Mouse (Mus musculus) forebrain, embryonic 16.5 days (tissue): ENCODE results near the gene 4833439L19Rik. TPM values are rescaled to one million over a fixed set of nuclear protein-coding genes. Genes with fewer than 3 reads are reported as not detected.

Experiments
- ATAC-seq: fragments of 200-750 bp; cut with Nextera tagmentation; 2 replicates; pipeline ENCODE4 v1.8.0; 2017; ENCODE audit warnings: mild to moderate bottlenecking, moderate library complexity
- H3K27ac ChIP-seq: fragments of 300-500 bp; sonication (generic); 2 replicates; pipeline ENCODE4 v1.5.1; 2014; ENCODE audit warnings: low read length, control low read depth
- H3K27me3 ChIP-seq: fragments of 300-500 bp; sonication (generic); replicated peaks from 2 replicates; pipeline ENCODE4 v1.6.1; 2014; ENCODE audit warnings: low read length; ENCODE audit not compliant: control insufficient read depth, insufficient read depth
- H3K36me3 ChIP-seq: fragments of 300-500 bp; sonication (generic); 2 replicates; pipeline ENCODE4 v1.6.1; 2014; ENCODE audit not compliant: control insufficient read depth, insufficient read depth
- H3K4me1 ChIP-seq: fragments of 300-500 bp; sonication (generic); replicated peaks from 2 replicates; pipeline ENCODE4 v1.6.1; 2014; ENCODE audit warnings: low read length; ENCODE audit not compliant: control insufficient read depth, insufficient read depth
- H3K4me2 ChIP-seq: fragments of 300-500 bp; sonication (generic); 2 replicates; pipeline ENCODE4 v1.6.1; 2014; ENCODE audit warnings: mild to moderate bottlenecking, low read length, control low read depth
- H3K4me3 ChIP-seq: fragments of 300-500 bp; sonication (generic); replicated peaks from 2 replicates; pipeline ENCODE4 v1.5.1; 2014; ENCODE audit warnings: mild to moderate bottlenecking, low read length, control low read depth
- H3K9ac ChIP-seq: fragments of 300-500 bp; sonication (generic); replicated peaks from 2 replicates; pipeline ENCODE4 v1.6.1; 2014; ENCODE audit warnings: low read depth, low read length, control low read depth
- H3K9me3 ChIP-seq: fragments of 300-500 bp; sonication (generic); 2 replicates; pipeline ENCODE4 v1.6.1; 2016; ENCODE audit warnings: low read length; ENCODE audit not compliant: control insufficient read depth
- WGBS: fragments of 180-500 bp; shearing (Covaris S2); extraction: QIAGEN DNeasy Blood & Tissue Kit; methylation state at CpG from one replicate; pipeline ENCODE4 v1.1.7; 2014; 5-methylcytosine and 5-hydroxymethylcytosine counted together
- polyA plus RNA-seq: library from polyadenylated mRNA; unstranded; fragments of >200 nt; fragmentation: Nextera tagmentation; extraction: Ambion mirVana; gene quantifications from 2 replicates; pipeline ENCODE4 v1.2.1, GENCODE M21; 2015

Gene 4833439L19Rik
- polyA plus RNA-seq, 1 experiment from 2014 or later, result 310 TPM

GRCm38 (mm10) chr13:54604221-54604620 lies 39.0 kb upstream of the 4833439L19Rik start:
- Histone ChIP-seq H3K36me3 (no peaks in the 10 kb centered on the region; the same call in none of the 2 replicates), H3K9ac (no peak overlapping the region), H3K27ac (no peak overlapping the region), H3K9me3 (no peaks in the 10 kb centered on the region), H3K4me2 (no peak overlapping the region), H3K4me1 (peaks cover 10% of the 10 kb centered on the region), H3K27me3 (no peaks in the 10 kb centered on the region), H3K4me3 (no peak overlapping the region)
- no peak for ATAC-seq
- 39% methylated on average over 4 of the region's 4 CpGs for WGBS

GRCm38 (mm10) chr13:54603501-54603900 lies 38.3 kb upstream of the 4833439L19Rik start:
- Histone ChIP-seq H3K9ac (no peak overlapping the region), H3K4me1 (peaks cover 3% of the 10 kb centered on the region), H3K36me3 (no peaks in the 10 kb centered on the region; the same call in none of the 2 replicates), H3K27me3 (no peaks in the 10 kb centered on the region), H3K9me3 (no peaks in the 10 kb centered on the region), H3K4me3 (no peak overlapping the region), H3K27ac (no peak overlapping the region), H3K4me2 (no peak overlapping the region)
- ATAC-seq, result no peak

GRCm38 (mm10) chr13:54602639-54603111 lies 37.4 kb upstream of the 4833439L19Rik start:
- no peak overlapping the region for H3K4me3 ChIP-seq
- H3K4me1 ChIP-seq, result no peaks in the 10 kb centered on the region
- H3K9ac ChIP-seq, result no peak overlapping the region
- ATAC-seq, result no peak
- WGBS, result 63% methylated on average over 3 of the region's 3 CpGs
- no peak overlapping the region for H3K27ac ChIP-seq
- no peaks in the 10 kb centered on the region; the same call in none of the 2 replicates for H3K36me3 ChIP-seq
- H3K27me3 ChIP-seq, result no peaks in the 10 kb centered on the region
- H3K4me2 ChIP-seq, result no peak overlapping the region
- H3K9me3 ChIP-seq, result no peaks in the 10 kb centered on the region

DNA sequence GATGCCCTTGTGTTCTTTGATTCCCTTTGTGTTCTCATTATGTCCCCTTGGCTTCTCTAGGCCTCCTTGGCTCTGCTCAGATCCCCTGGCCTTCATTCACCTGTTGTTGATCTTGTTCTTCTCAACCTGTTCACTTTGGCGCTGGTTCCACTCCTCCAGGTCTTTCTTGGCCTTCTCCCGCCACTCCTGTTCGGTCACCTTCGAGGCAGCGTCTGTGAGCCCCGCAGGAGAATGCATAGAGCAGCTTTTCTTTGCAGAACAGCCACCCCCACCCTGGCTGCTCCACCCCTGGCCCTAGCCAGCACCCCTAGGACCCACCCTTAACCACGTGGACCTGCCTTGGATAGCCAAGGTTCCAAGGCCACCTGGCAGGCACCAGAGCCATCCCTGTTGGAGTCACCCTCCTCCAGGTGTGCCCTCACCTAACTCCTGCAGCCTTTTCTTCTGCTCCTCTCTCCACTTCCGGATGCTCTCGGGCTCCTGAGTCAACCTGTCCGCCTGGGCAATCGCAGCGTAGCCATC lies 33.4 kb upstream of the 4833439L19Rik start:
- Histone ChIP-seq H3K27ac (no peak overlapping the region), H3K9me3 (no peaks in the 10 kb centered on the region), H3K9ac (no peak overlapping the region), H3K4me1 (0 out of 2 replicates have a peak, but pooled peaks cover 3% of the 10 kb centered on the region), H3K4me2 (no peak overlapping the region), H3K27me3 (no peaks in the 10 kb centered on the region), H3K4me3 (no peak overlapping the region), H3K36me3 (no peaks in the 10 kb centered on the region; the same call in 1 of the 2 replicates)
- ATAC-seq, result no peak
- WGBS, result 94% methylated on average over 12 of the region's 12 CpGs

DNA sequence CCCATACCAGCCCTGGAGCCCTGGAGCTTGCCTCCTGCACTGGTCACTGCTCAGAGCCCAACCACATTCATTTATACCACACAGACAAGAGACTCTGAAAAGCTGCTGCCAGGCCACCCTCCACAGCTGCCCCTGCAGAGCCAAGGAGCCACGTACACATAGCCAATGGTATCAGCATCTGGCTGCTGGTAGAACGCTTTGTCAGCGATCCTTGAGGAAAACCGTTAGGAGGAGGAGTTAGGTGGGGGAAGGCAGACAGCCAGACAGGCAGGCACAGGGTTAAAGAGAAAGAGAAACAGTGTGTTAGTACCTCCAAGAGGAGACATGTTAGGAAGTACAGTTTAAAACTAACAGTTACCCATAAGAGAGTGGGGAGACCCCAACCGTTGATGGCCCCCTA lies 31.6 kb upstream of the 4833439L19Rik start:
- no peak for ATAC-seq
- Histone ChIP-seq H3K9ac (no peak overlapping the region), H3K27me3 (no peaks in the 10 kb centered on the region), H3K4me1 (peaks cover 6% of the 10 kb centered on the region), H3K4me3 (no peak overlapping the region), H3K4me2 (no peak overlapping the region), H3K36me3 (no peaks in the 10 kb centered on the region; the same call in 1 of the 2 replicates), H3K27ac (no peak overlapping the region), H3K9me3 (no peaks in the 10 kb centered on the region)
- 68% methylated on average over 5 of the region's 5 CpGs for WGBS

DNA sequence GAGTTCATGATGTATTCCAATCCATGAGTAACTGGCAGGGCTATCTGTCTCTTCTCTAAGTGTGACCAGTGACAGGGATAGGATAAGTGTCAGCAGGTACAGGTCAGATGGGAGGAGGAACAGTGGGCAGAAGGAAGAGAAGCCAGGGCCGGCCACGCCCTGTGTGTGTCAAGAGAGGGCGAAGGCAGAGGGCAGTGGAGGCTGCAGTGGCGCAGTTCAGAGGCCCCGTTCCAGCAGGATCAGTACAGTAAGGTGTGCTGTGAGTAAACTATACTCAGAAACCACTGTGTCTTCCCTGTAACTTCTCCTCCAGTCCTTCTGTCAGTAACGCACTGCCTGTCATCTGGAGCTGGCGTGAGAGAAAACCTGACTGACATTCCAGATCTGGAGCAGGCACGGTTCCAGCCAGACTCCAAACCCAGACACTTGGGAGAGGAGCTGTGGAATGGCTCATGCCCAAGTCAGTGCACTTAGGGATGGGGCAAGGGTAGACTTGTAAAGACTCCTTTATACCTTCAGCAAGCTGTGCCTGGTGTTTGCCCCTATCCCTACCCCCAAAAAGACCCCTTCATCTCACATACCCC lies 31.0 kb upstream of the 4833439L19Rik start:
- H3K9ac ChIP-seq, result no peak overlapping the region
- H3K27ac ChIP-seq, result no peak overlapping the region
- WGBS, result 76% methylated on average over 8 of the region's 8 CpGs
- H3K36me3 ChIP-seq, result no peaks in the 10 kb centered on the region
- H3K4me2 ChIP-seq, result no peak overlapping the region
- H3K9me3 ChIP-seq, result no peaks in the 10 kb centered on the region
- ATAC-seq, result no peak
- peaks cover 12% of the 10 kb centered on the region for H3K4me1 ChIP-seq
- H3K4me3 ChIP-seq, result no peak overlapping the region
- H3K27me3 ChIP-seq, result no peaks in the 10 kb centered on the region

DNA sequence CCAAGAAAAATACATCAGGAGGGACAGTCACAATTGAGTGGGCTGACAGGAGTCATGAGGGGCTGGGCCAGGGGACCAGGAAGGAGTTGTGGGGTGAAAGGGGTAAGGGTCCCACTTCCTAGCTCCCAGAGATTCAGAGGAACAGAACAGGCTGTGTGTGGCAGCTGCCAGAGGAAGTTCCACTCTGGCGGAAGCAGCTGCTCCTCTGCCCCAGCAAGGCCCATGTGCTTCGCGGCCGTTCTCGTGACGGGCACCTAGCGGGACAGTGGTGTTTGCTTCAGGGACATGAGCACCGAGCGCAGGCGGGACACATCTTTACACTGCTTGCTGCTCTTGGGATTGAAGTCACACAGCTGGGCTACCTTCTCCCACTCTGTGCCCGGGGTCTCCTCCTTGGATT lies 28.4 kb upstream of the 4833439L19Rik start:
- Histone ChIP-seq H3K9me3 (no peaks in the 10 kb centered on the region), H3K27me3 (no peaks in the 10 kb centered on the region), H3K4me2 (no peak overlapping the region), H3K27ac (no peak overlapping the region), H3K9ac (no peak overlapping the region), H3K4me1 (peaks cover 26% of the 10 kb centered on the region), H3K4me3 (no peak overlapping the region), H3K36me3 (no peaks in the 10 kb centered on the region)
- 95% methylated on average over 11 of the region's 11 CpGs for WGBS
- ATAC-seq, result no peak

DNA sequence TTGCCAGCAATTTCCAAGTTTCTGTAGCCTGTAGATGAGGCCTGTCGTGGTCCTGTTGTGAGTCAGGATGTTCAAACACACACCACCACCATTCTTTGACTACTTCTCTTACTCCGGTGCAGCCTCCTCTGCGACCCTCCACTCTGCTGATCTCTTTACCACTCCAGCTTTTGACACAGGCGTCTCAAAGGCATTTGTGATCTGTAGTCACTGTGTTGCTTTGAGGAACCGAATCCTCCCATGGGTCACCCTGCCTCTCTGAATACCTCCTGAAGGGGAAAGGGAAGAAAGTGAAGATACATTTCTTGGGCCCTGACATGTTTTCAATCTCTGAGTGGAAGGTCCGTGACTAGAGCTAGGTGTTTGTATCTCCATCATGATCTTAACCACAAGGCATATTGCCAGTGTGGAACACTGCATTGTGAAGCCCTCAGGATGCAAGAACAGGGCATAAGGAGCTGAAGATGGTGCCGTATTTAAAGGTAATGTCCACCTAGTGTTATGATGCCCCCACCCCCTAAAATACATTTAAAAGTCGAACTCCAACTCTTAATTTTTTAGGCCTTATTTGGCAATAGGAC lies 26.6 kb upstream of the 4833439L19Rik start:
- Histone ChIP-seq H3K4me3 (no peak overlapping the region), H3K9ac (no peak overlapping the region), H3K27ac (no peak overlapping the region), H3K27me3 (no peaks in the 10 kb centered on the region), H3K4me2 (no peak overlapping the region), H3K4me1 (peaks cover 28% of the 10 kb centered on the region), H3K9me3 (no peaks in the 10 kb centered on the region), H3K36me3 (no peaks in the 10 kb centered on the region)
- ATAC-seq, result no peak
- 91% methylated on average over 8 of the region's 8 CpGs for WGBS

DNA sequence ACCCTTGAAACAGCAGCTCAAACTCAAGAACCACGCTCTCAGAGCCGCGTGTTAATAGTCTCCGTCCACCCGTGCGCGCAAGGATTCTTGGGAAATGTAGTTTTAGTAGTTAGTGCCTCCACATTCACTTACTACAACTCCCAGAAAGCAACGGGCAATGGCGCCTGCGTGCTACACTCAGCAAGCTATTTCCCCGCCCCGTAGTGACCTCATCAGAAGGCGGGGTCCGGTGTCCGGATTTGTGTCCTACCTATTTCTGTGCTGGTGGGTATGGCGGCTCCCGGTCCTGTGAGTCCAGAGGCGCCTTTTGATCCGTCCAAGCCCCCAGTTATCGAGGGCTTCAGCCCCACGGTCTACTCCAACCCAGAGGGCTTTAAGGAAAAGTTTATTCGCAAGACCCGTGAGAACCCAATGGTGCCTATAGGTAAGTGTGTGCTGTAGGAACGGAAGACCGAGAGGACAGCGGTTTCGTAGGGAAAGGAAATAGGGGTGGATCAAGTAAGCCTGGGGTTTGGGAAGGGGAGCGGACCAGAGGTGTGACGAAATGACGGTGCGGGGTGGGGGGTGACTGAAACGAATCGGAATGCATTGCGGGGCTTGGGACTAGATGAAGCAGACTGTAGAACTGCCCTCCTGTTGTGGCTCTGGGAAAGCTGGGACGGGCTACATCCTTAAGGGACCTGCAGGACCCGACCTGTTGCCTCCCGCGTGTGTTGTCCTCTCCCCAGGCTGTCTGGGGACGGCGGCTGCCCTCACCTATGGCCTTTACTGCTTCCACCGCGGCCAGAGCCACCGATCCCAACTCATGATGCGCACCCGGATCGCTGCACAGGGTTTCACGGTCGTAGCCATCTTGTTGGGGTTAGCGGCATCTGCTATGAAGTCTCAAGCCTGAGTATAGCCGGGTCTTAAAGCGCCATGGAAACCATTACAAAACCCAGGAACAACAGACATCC lies 25.0 kb upstream of the 4833439L19Rik start, which contains the start of the genes Nop16 and Higd2a:
Nop16 (minus strand) TSS at position 95 of the 956 bp plus-strand sequence.
Higd2a (plus strand) TSS at position 212 of the 956 bp plus-strand sequence.
- no peaks in the 10 kb centered on the region for H3K36me3 ChIP-seq
- H3K27me3 ChIP-seq, result no peaks in the 10 kb centered on the region
- peak within 1 kb of the TSS; percentile 79 for H3K4me2 ChIP-seq
- under 1% methylated on average over 51 of the region's 51 CpGs for WGBS
- H3K4me3 ChIP-seq, result peak within 1 kb of the TSS; percentile 92
- H3K4me1 ChIP-seq, result peaks cover 25% of the 10 kb centered on the region
- peak; percentile 97 for ATAC-seq
- peak within 1 kb of the TSS; percentile 83 for H3K9ac ChIP-seq
- peak within 1 kb of the TSS; percentile 90 for H3K27ac ChIP-seq
- no peaks in the 10 kb centered on the region for H3K9me3 ChIP-seq
